Mouse (Mus musculus): ENCODE data around the gene Gm43191. TPM values are rescaled to one million over a fixed set of nuclear protein-coding genes. Genes with fewer than 3 reads are reported as not detected.

The Gm43191 gene
- polyA plus RNA-seq, 1 experiment from 2014 or later = 0.59 TPM

- Histone ChIP-seq H3K4me1 (no peaks in the 10 kb centered on the region), H3K4me3 (no peak overlapping the region), H3K9me3 (no peaks in the 10 kb centered on the region), H3K27ac (no peak overlapping the region), H3K36me3 (peaks cover 87% of the 10 kb centered on the region), H3K27me3 (ENCODE audit: insufficient read depth, poor library complexity, severe bottlenecking) (no peaks in the 10 kb centered on the region)
- 73% methylated on average over 5 of the region's 5 CpGs for WGBS
- no peak for DNase-seq (ENCODE audit: low spot score)
These were observed 45.3 kb downstream of the Gm43191 start for GRCm38 (mm10) chr3:116635799-116636198.

GRCm38 (mm10) chr3:116634853-116635252 is 46.2 kb downstream of the Gm43191 start:
- H3K36me3 ChIP-seq = peaks cover 82% of the 10 kb centered on the region
- no peaks in the 10 kb centered on the region for H3K27me3 ChIP-seq (ENCODE audit: insufficient read depth, poor library complexity, severe bottlenecking)
- H3K9me3 ChIP-seq = no peaks in the 10 kb centered on the region
- no peak for DNase-seq (ENCODE audit: low spot score)
- WGBS = 85% methylated on average over 8 of the region's 8 CpGs
- peaks cover 6% of the 10 kb centered on the region; the same call in 1 of the 2 replicates for H3K4me1 ChIP-seq
- no peak overlapping the region for H3K4me3 ChIP-seq
- no peak overlapping the region for H3K27ac ChIP-seq

- no peaks in the 10 kb centered on the region for H3K9me3 ChIP-seq
- H3K27me3 ChIP-seq (ENCODE audit: insufficient read depth, poor library complexity, severe bottlenecking) = no peaks in the 10 kb centered on the region
- WGBS = 92% methylated on average over 3 of the region's 3 CpGs
- peaks cover 74% of the 10 kb centered on the region for H3K36me3 ChIP-seq
- DNase-seq (ENCODE audit: low spot score) = no peak
- no peak overlapping the region for H3K4me3 ChIP-seq
- H3K4me1 ChIP-seq = peaks cover 6% of the 10 kb centered on the region; the same call in 1 of the 2 replicates
- no peak overlapping the region for H3K27ac ChIP-seq
These were observed 47.0 kb downstream of the Gm43191 start for GRCm38 (mm10) chr3:116634091-116634490.

DNA sequence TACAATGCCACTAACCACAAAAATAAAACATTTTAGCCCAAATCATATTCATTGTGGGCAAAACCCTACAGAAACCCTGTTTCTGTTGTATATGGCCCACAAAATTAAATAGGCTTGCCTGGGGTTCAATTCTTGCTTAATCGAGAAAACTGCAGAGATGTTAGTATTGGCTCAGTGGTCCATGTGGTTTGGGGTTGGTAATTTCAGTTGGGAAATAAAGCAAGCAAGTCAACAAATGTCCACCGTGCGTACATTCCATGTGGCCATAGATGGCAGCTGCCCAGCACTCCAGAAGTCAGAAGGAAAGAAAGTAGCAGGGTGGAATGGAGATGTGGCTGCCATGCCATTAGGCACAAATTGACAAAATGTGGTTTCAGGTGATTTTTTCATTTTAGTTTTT is 48.1 kb downstream of the Gm43191 start:
- Histone ChIP-seq H3K27me3 (ENCODE audit: insufficient read depth, poor library complexity, severe bottlenecking) (no peaks in the 10 kb centered on the region), H3K4me3 (no peak overlapping the region), H3K27ac (no peak overlapping the region), H3K36me3 (peaks cover 66% of the 10 kb centered on the region), H3K4me1 (peaks cover 6% of the 10 kb centered on the region; the same call in 1 of the 2 replicates), H3K9me3 (no peaks in the 10 kb centered on the region)
- WGBS = 90% methylated on average over 3 of the region's 3 CpGs
- DNase-seq (ENCODE audit: low spot score) = no peak

DNA sequence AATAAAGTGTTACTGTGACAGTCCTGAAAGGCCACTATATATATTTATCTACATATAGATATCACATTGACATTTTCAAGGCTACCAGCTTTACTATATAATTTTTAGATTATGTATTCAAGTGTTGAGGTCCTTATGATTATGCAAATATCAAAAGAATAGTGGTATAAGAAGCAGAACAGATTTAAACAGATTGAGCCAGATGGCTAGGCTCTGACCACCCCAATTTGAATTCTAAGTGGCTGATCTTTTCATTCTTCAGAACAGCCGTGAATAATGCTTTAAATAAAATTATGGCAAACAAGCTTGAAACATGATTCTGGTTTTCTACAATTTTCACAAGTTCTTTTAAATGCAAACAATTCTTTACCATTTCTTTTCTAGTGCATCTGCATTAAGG is 49.6 kb downstream of the Gm43191 start:
- Histone ChIP-seq H3K27ac (no peak overlapping the region), H3K9me3 (no peaks in the 10 kb centered on the region), H3K4me3 (no peak overlapping the region), H3K27me3 (ENCODE audit: insufficient read depth, poor library complexity, severe bottlenecking) (no peaks in the 10 kb centered on the region), H3K4me1 (peaks cover 6% of the 10 kb centered on the region; the same call in 1 of the 2 replicates), H3K36me3 (peaks cover 63% of the 10 kb centered on the region)
- no peak for DNase-seq (ENCODE audit: low spot score)
- whole genome bisulfite sequencing = 83% methylated on average over 1 of the region's 1 CpGs

DNA sequence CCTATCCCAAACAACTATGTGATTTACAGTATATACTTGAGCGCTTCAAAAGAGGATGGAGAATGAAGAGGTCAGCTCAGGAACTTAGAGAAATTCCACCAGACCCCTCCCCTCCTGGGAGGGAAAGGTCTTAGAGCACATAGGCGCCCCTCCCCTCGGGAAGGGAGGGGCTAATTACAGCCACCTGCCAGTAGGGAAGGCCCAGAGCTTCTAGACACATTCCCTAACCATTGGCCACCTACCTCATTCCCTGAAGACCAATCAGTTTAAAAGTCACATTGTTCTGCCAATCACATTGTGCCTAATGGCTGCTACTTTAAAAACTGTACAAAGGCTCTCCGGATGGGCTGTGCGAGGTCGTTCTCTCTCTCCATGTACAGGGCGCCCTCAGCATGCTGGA is 58.4 kb downstream of the Gm43191 start:
- Histone ChIP-seq H3K27ac (no peak overlapping the region), H3K4me3 (no peak overlapping the region), H3K4me1 (no peaks in the 10 kb centered on the region), H3K27me3 (ENCODE audit: insufficient read depth, poor library complexity, severe bottlenecking) (no peaks in the 10 kb centered on the region), H3K9me3 (no peaks in the 10 kb centered on the region), H3K36me3 (peaks cover 53% of the 10 kb centered on the region)
- DNase-seq (ENCODE audit: low spot score) = no peak
- WGBS = 90% methylated on average over 7 of the region's 7 CpGs

DNA sequence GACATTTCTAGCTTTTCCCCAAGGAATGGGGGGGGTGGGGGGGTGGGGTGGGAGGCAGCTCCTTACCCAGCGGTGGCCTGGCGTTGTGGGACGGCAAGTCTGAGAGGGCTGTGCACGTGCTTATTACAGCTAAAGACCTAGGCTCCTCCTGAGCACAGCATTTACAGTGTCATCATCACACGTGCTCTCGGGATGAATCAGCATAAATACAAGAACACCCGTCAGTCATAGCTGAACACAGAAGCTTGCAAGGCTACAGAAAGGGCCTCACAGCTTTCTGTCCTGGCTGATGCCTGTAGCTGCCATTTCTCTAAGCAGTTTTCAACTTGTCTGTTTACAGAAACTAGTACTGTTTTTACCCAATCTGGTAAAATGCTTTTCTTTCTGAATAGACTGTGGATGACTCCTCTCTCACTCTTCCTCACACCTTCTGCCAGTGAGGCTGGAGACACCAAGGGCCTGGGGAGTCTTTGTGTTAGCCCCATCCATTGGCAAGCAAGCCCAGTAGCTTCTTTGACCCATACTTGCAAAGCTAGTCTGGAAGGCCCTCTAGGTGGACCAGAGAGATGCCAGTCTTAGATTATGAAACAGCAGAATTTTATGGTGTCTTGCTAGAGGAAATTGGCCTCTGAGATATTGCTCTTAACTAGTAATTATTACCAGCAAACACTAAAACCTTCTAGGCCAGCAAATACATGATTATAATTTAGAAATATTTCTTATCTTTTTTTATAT is 60.3 kb downstream of the Gm43191 start:
- peaks cover 54% of the 10 kb centered on the region for H3K36me3 ChIP-seq
- 86% methylated on average over 7 of the region's 7 CpGs for WGBS

DNA sequence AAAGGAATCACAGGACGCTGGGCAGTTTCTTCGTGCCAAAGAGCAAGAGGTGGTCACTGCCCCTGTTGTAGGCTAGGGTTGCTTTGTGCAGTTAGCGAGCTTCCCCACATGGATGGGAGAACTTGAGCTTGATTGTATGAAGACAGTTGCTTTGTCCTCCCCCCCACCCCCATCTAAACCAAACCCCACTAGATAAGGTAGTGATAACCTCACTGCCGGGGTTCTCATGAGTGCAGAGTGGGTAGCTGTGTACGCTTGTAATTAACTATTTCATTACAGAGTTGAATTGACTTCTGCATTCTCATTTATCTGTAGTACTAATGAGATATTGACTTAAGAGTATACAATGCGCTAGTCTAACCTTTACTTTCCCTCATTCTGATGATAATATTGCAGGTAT is 62.2 kb downstream of the Gm43191 start:
- Histone ChIP-seq H3K36me3 (peaks cover 73% of the 10 kb centered on the region), H3K27me3 (ENCODE audit: insufficient read depth, poor library complexity, severe bottlenecking) (no peaks in the 10 kb centered on the region), H3K9me3 (no peaks in the 10 kb centered on the region), H3K27ac (no peak overlapping the region), H3K4me1 (no peaks in the 10 kb centered on the region), H3K4me3 (no peak overlapping the region)
- DNase-seq (ENCODE audit: low spot score) = no peak
- 72% methylated on average over 6 of the region's 6 CpGs for WGBS

More for the DNA sequence above, 60.3 kb downstream of the Gm43191 start:
- H3K4me3 ChIP-seq = no peak overlapping the region
- H3K27ac ChIP-seq = no peak overlapping the region
- H3K9me3 ChIP-seq = no peaks in the 10 kb centered on the region
- no peak for DNase-seq (ENCODE audit: low spot score)
- no peaks in the 10 kb centered on the region for H3K4me1 ChIP-seq
- H3K27me3 ChIP-seq (ENCODE audit: insufficient read depth, poor library complexity, severe bottlenecking) = no peaks in the 10 kb centered on the region

DNA sequence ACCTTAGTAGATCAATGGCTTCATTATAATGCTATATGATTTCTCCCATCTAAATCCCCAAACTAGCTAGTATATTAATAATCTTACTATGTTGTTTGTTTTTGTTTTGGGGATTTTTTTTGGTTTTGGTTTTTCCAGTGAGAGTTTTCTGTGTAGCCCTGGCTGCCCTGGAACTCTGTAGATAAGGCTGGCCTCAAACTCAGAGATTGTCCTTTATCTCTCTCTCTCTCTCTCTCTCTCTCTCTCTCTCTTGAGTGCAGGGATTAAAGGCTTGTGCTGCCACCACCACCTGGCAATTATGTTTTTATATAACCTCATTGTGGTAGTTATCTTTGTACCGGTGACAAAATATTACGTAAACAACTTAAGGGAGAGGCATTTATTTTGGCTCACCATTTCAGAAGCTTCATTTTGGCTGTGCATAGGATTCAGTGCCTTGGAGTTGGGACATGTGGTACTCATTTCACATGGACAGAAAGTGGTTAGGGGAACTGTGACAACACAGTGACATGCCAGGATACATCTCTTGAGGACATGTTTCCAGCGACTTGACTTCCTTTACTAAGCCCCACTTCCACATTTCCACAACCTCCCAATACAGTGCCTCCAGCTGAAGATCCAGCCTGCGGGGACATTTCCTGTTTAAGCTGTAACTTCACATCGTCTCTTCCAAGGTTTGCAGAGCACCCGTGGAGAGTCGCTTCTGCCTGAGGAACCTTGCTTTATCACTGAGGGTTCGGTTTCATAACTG is 65.6 kb downstream of the Gm43191 start:
- Histone ChIP-seq H3K9me3 (no peaks in the 10 kb centered on the region), H3K27ac (no peak overlapping the region), H3K36me3 (peaks cover 65% of the 10 kb centered on the region), H3K27me3 (ENCODE audit: insufficient read depth, poor library complexity, severe bottlenecking) (no peaks in the 10 kb centered on the region), H3K4me1 (no peaks in the 10 kb centered on the region), H3K4me3 (no peak overlapping the region)
- DNase-seq (ENCODE audit: low spot score) = no peak
- 83% methylated on average over 8 of the region's 8 CpGs for whole genome bisulfite sequencing

GRCm38 (mm10) chr3:116614295-116614892 is 66.7 kb downstream of the Gm43191 start, which contains the start of gene Trmt13:
Trmt13 (minus strand) TSS chr3:116614587.
- no peaks in the 10 kb centered on the region for H3K27me3 ChIP-seq (ENCODE audit: insufficient read depth, poor library complexity, severe bottlenecking)
- WGBS = 86% methylated on average over 10 of the region's 10 CpGs
- no peaks in the 10 kb centered on the region for H3K4me1 ChIP-seq
- peaks cover 70% of the 10 kb centered on the region for H3K36me3 ChIP-seq
- H3K27ac ChIP-seq = no peak within 1 kb of the TSS
- no peak for DNase-seq (ENCODE audit: low spot score)
- no peaks in the 10 kb centered on the region for H3K9me3 ChIP-seq
- H3K4me3 ChIP-seq = no peak within 1 kb of the TSS

DNA sequence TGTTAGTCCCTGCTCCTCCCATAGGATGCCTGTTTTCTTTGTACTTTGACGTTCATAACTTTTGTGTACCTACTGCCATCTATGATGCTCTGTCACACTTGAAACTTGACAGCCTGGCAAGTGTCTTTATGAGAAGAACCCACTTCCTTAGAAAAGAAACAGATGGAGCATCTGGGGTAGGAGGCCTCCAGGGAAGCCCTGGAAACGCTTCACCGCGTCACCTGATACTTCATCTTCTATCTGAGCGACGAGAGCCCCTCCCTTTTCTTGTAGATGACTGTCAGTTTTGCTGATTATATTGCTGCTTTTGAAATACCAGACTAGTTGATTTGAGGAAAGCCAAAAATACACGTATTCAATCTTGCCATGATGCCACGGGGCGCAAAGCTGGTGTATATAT is 76.5 kb downstream of the Gm43191 start:
- no peaks in the 10 kb centered on the region for H3K27me3 ChIP-seq (ENCODE audit: insufficient read depth, poor library complexity, severe bottlenecking)
- no peaks in the 10 kb centered on the region for H3K9me3 ChIP-seq
- no peaks in the 10 kb centered on the region for H3K4me1 ChIP-seq
- H3K36me3 ChIP-seq = peaks cover 40% of the 10 kb centered on the region
- 78% methylated on average over 9 of the region's 9 CpGs for WGBS
- H3K4me3 ChIP-seq = no peak overlapping the region
- no peak overlapping the region for H3K27ac ChIP-seq
- DNase-seq (ENCODE audit: low spot score) = no peak

- Histone ChIP-seq H3K4me3 (no peak overlapping the region), H3K9me3 (no peaks in the 10 kb centered on the region), H3K27me3 (ENCODE audit: insufficient read depth, poor library complexity, severe bottlenecking) (no peaks in the 10 kb centered on the region), H3K36me3 (peaks cover 14% of the 10 kb centered on the region; the same call in 1 of the 2 replicates), H3K4me1 (no peaks in the 10 kb centered on the region), H3K27ac (no peak overlapping the region)
- WGBS = 89% methylated on average over 5 of the region's 5 CpGs
- DNase-seq (ENCODE audit: low spot score) = no peak
These were observed 79.3 kb downstream of the Gm43191 start for GRCm38 (mm10) chr3:116601781-116602180.

- WGBS = 90% methylated on average over 5 of the region's 5 CpGs
- Histone ChIP-seq H3K4me3 (no peak overlapping the region), H3K27ac (no peak overlapping the region), H3K36me3 (peaks cover 8% of the 10 kb centered on the region; the same call in 1 of the 2 replicates), H3K9me3 (no peaks in the 10 kb centered on the region), H3K4me1 (no peaks in the 10 kb centered on the region), H3K27me3 (ENCODE audit: insufficient read depth, poor library complexity, severe bottlenecking) (no peaks in the 10 kb centered on the region)
- DNase-seq (ENCODE audit: low spot score) = no peak
These were observed 80.1 kb downstream of the Gm43191 start for GRCm38 (mm10) chr3:116601005-116601404.

Measured in heart, embryonic 10.5 days (tissue).